Mouse (Mus musculus): ENCODE data around the gene Rilpl1. TPM values are rescaled to one million over a fixed set of nuclear protein-coding genes. Genes with fewer than 3 reads are reported as not detected.

The Rilpl1 gene
- polyA plus RNA-seq, 1 experiment: 2.4 TPM

- H3K4me1 ChIP-seq (ENCODE audit: control insufficient read depth, insufficient read depth, low read length): peaks cover 32% of the 10 kb centered on the region
These were observed 48.7 kb downstream of the Rilpl1 start for GRCm38 (mm10) chr5:124482436-124482965.

GRCm38 (mm10) chr5:124481714-124482113 is 49.5 kb downstream of the Rilpl1 start:
- peaks cover 32% of the 10 kb centered on the region for H3K4me1 ChIP-seq (ENCODE audit: control insufficient read depth, insufficient read depth, low read length)
- H3K4me3 ChIP-seq (ENCODE audit: insufficient read depth, low read length): no peak overlapping the region
- H3K27ac ChIP-seq (ENCODE audit: insufficient read depth, low read depth, low read length): no peak overlapping the region
- no peak for TF ChIP-seq CTCF (IDR thresholded peaks at IDR 0.05; ENCODE audit: low read depth, low read length)

More at GRCm38 (mm10) chr5:124482436-124482965, 48.7 kb downstream of the Rilpl1 start:
- H3K27ac ChIP-seq (ENCODE audit: insufficient read depth, low read depth, low read length): peak overlapping the region; percentile 99
- H3K4me3 ChIP-seq (ENCODE audit: insufficient read depth, low read length): peak overlapping the region; percentile 74
- no peak for TF ChIP-seq CTCF (IDR thresholded peaks at IDR 0.05; ENCODE audit: low read depth, low read length)
- TF ChIP-seq POLR2A (IDR thresholded peaks at IDR 0.05; ENCODE audit: borderline replicate concordance, low read depth, low read length): no peak

GRCm38 (mm10) chr5:124480119-124480518 is 51.1 kb downstream of the Rilpl1 start:
- TF ChIP-seq POLR2A (IDR thresholded peaks at IDR 0.05; ENCODE audit: borderline replicate concordance, low read depth, low read length) (no peak), CTCF (IDR thresholded peaks at IDR 0.05; ENCODE audit: low read depth, low read length) (no peak)
- peaks cover 32% of the 10 kb centered on the region for H3K4me1 ChIP-seq (ENCODE audit: control insufficient read depth, insufficient read depth, low read length)
- peak overlapping the region; percentile 92 for H3K27ac ChIP-seq (ENCODE audit: insufficient read depth, low read depth, low read length)
- peak overlapping the region; percentile 30 for H3K4me3 ChIP-seq (ENCODE audit: insufficient read depth, low read length)

GRCm38 (mm10) chr5:124478873-124479204 is 52.4 kb downstream of the Rilpl1 start:
- H3K4me3 ChIP-seq (ENCODE audit: insufficient read depth, low read length): peak overlapping the region; percentile 36
- TF ChIP-seq CTCF (IDR thresholded peaks at IDR 0.05; ENCODE audit: low read depth, low read length) (no peak), POLR2A (IDR thresholded peaks at IDR 0.05; ENCODE audit: borderline replicate concordance, low read depth, low read length) (no peak)
- H3K4me1 ChIP-seq (ENCODE audit: control insufficient read depth, insufficient read depth, low read length): peaks cover 34% of the 10 kb centered on the region
- peak overlapping the region; percentile 92 for H3K27ac ChIP-seq (ENCODE audit: insufficient read depth, low read depth, low read length)

GRCm38 (mm10) chr5:124470591-124471171 is 60.5 kb downstream of the Rilpl1 start:
- Histone ChIP-seq H3K27ac (ENCODE audit: insufficient read depth, low read depth, low read length) (peak overlapping the region; percentile 55), H3K4me1 (ENCODE audit: control insufficient read depth, insufficient read depth, low read length) (peaks cover 45% of the 10 kb centered on the region), H3K4me3 (ENCODE audit: insufficient read depth, low read length) (no peak overlapping the region)
- TF ChIP-seq POLR2A (IDR thresholded peaks at IDR 0.05; ENCODE audit: borderline replicate concordance, low read depth, low read length) (no peak), CTCF (IDR thresholded peaks at IDR 0.05; ENCODE audit: low read depth, low read length) (no peak)

GRCm38 (mm10) chr5:124469486-124469885 is 61.7 kb downstream of the Rilpl1 start:
- no peak overlapping the region for H3K4me3 ChIP-seq (ENCODE audit: insufficient read depth, low read length)
- peaks cover 42% of the 10 kb centered on the region for H3K4me1 ChIP-seq (ENCODE audit: control insufficient read depth, insufficient read depth, low read length)
- H3K27ac ChIP-seq (ENCODE audit: insufficient read depth, low read depth, low read length): no peak overlapping the region
- TF ChIP-seq POLR2A (IDR thresholded peaks at IDR 0.05; ENCODE audit: borderline replicate concordance, low read depth, low read length): no peak
- TF ChIP-seq CTCF (IDR thresholded peaks at IDR 0.05; ENCODE audit: low read depth, low read length): no peak

- H3K27ac ChIP-seq (ENCODE audit: insufficient read depth, low read depth, low read length): no peak overlapping the region
- TF ChIP-seq POLR2A (IDR thresholded peaks at IDR 0.05; ENCODE audit: borderline replicate concordance, low read depth, low read length) (no peak), CTCF (IDR thresholded peaks at IDR 0.05; ENCODE audit: low read depth, low read length) (no peak)
- no peak overlapping the region for H3K4me3 ChIP-seq (ENCODE audit: insufficient read depth, low read length)
- H3K4me1 ChIP-seq (ENCODE audit: control insufficient read depth, insufficient read depth, low read length): peaks cover 33% of the 10 kb centered on the region
These were observed 62.8 kb downstream of the Rilpl1 start for GRCm38 (mm10) chr5:124468365-124468764.

GRCm38 (mm10) chr5:124467766-124468165 is 63.4 kb downstream of the Rilpl1 start:
- Histone ChIP-seq H3K4me1 (ENCODE audit: control insufficient read depth, insufficient read depth, low read length) (peaks cover 30% of the 10 kb centered on the region), H3K4me3 (ENCODE audit: insufficient read depth, low read length) (no peak overlapping the region), H3K27ac (ENCODE audit: insufficient read depth, low read depth, low read length) (no peak overlapping the region)
- TF ChIP-seq CTCF (IDR thresholded peaks at IDR 0.05; ENCODE audit: low read depth, low read length) (no peak), POLR2A (IDR thresholded peaks at IDR 0.05; ENCODE audit: borderline replicate concordance, low read depth, low read length) (no peak)

GRCm38 (mm10) chr5:124464905-124465304 is 66.3 kb downstream of the Rilpl1 start:
- Histone ChIP-seq H3K4me1 (ENCODE audit: control insufficient read depth, insufficient read depth, low read length) (peaks cover 14% of the 10 kb centered on the region), H3K4me3 (ENCODE audit: insufficient read depth, low read length) (no peak overlapping the region), H3K27ac (ENCODE audit: insufficient read depth, low read depth, low read length) (no peak overlapping the region)
- TF ChIP-seq CTCF (IDR thresholded peaks at IDR 0.05; ENCODE audit: low read depth, low read length) (no peak), POLR2A (IDR thresholded peaks at IDR 0.05; ENCODE audit: borderline replicate concordance, low read depth, low read length) (no peak)

GRCm38 (mm10) chr5:124463462-124463861 is 67.7 kb downstream of the Rilpl1 start:
- H3K4me1 ChIP-seq (ENCODE audit: control insufficient read depth, insufficient read depth, low read length): peaks cover 9% of the 10 kb centered on the region
- no peak for TF ChIP-seq POLR2A (IDR thresholded peaks at IDR 0.05; ENCODE audit: borderline replicate concordance, low read depth, low read length)
- no peak for TF ChIP-seq CTCF (IDR thresholded peaks at IDR 0.05; ENCODE audit: low read depth, low read length)
- no peak overlapping the region for H3K4me3 ChIP-seq (ENCODE audit: insufficient read depth, low read length)
- H3K27ac ChIP-seq (ENCODE audit: insufficient read depth, low read depth, low read length): no peak overlapping the region

All from bone marrow macrophage, adult 2 months (primary cell).